Mouse (Mus musculus) heart, embryonic 15.5 days (tissue): ENCODE results near the gene Tmem130. TPM values are rescaled to one million over a fixed set of nuclear protein-coding genes. Genes with fewer than 3 reads are reported as not detected.
A peak's percentile ranks its signal among the peaks of the same experiment; 100 is the strongest.

Experiments used
- ATAC-seq: fragments of 200-750 bp; cut with Nextera tagmentation; replicated peaks from 2 replicates; pipeline ENCODE4 v1.8.0; 2017; ENCODE audit warnings: low read depth, moderate TSS enrichment; ENCODE audit not compliant: insufficient number of reproducible peaks, insufficient read depth, low FRiP score
- H3K27ac ChIP-seq: fragments of 300-500 bp; sonication (generic); 2 replicates; pipeline ENCODE4 v1.5.1; 2015; ENCODE audit warnings: mild to moderate bottlenecking, inconsistent platforms
- H3K27me3 ChIP-seq: fragments of 300-500 bp; sonication (generic); 2 replicates; pipeline ENCODE4 v1.6.1; 2015; ENCODE audit warnings: inconsistent platforms
- H3K36me3 ChIP-seq: fragments of 300-500 bp; sonication (generic); 2 replicates; pipeline ENCODE4 v1.6.1; 2015; ENCODE audit warnings: mild to moderate bottlenecking, inconsistent platforms
- H3K4me1 ChIP-seq: fragments of 300-500 bp; sonication (generic); replicated peaks from 2 replicates; pipeline ENCODE4 v1.6.1; 2015; ENCODE audit warnings: inconsistent platforms
- H3K4me2 ChIP-seq: fragments of 300-500 bp; sonication (generic); 2 replicates; pipeline ENCODE4 v1.6.1; 2015; ENCODE audit warnings: inconsistent platforms, mild to moderate bottlenecking, moderate library complexity
- H3K4me3 ChIP-seq: fragments of 300-500 bp; sonication (generic); 2 replicates; pipeline ENCODE4 v1.5.1; 2015; ENCODE audit warnings: mild to moderate bottlenecking, inconsistent platforms
- H3K9ac ChIP-seq: fragments of 300-500 bp; sonication (generic); 2 replicates; pipeline ENCODE4 v1.6.1; 2015; ENCODE audit warnings: mild to moderate bottlenecking, inconsistent platforms
- H3K9me3 ChIP-seq: fragments of 300-500 bp; sonication (generic); replicated peaks from 2 replicates; pipeline ENCODE4 v1.6.1; 2016; ENCODE audit warnings: inconsistent platforms
- WGBS: fragments of 180-500 bp; shearing (Covaris S2); methylation state at CpG from one replicate; pipeline ENCODE4 v1.1.7; 2015; ENCODE audit warnings: mixed read lengths; 5-methylcytosine and 5-hydroxymethylcytosine counted together
- polyA plus RNA-seq: library from polyadenylated mRNA; unstranded; fragments of >200 nt; fragmentation: Nextera tagmentation; extraction: Ambion mirVana; gene quantifications from 2 replicates; pipeline ENCODE4 v1.2.1, GENCODE M21; 2015

Gene Tmem130
- polyA plus RNA-seq, 1 experiment from 2014 or later: 0.74 TPM

GRCm38 (mm10) chr5:144695289-144696060 lies 66.1 kb downstream of the Tmem130 start:
- no peak overlapping the region for H3K27ac ChIP-seq
- no peaks in the 10 kb centered on the region for H3K36me3 ChIP-seq
- ATAC-seq: 0 out of 2 replicates have a peak, but pooled peaks have one; percentile 22
- WGBS: 66% methylated on average over 8 of the region's 8 CpGs
- H3K4me3 ChIP-seq: no peak overlapping the region
- no peak overlapping the region for H3K9ac ChIP-seq
- no peaks in the 10 kb centered on the region for H3K4me1 ChIP-seq
- no peaks in the 10 kb centered on the region for H3K9me3 ChIP-seq
- no peak overlapping the region for H3K4me2 ChIP-seq
- no peaks in the 10 kb centered on the region for H3K27me3 ChIP-seq

GRCm38 (mm10) chr5:144694161-144694560 lies 67.5 kb downstream of the Tmem130 start:
- WGBS: 77% methylated on average over 4 of the region's 4 CpGs
- Histone ChIP-seq H3K9me3 (no peaks in the 10 kb centered on the region), H3K36me3 (no peaks in the 10 kb centered on the region), H3K4me1 (no peaks in the 10 kb centered on the region), H3K4me3 (no peak overlapping the region), H3K27me3 (no peaks in the 10 kb centered on the region), H3K9ac (no peak overlapping the region), H3K27ac (no peak overlapping the region), H3K4me2 (no peak overlapping the region)
- no peak for ATAC-seq

- Histone ChIP-seq H3K27ac (no peak overlapping the region), H3K9me3 (no peaks in the 10 kb centered on the region), H3K27me3 (no peaks in the 10 kb centered on the region), H3K36me3 (no peaks in the 10 kb centered on the region), H3K4me1 (no peaks in the 10 kb centered on the region), H3K9ac (no peak overlapping the region), H3K4me3 (no peak overlapping the region), H3K4me2 (no peak overlapping the region)
- 59% methylated on average over 4 of the region's 4 CpGs for WGBS
- no peak for ATAC-seq
Measured at GRCm38 (mm10) chr5:144691421-144691820, 70.2 kb downstream of the Tmem130 start.

DNA sequence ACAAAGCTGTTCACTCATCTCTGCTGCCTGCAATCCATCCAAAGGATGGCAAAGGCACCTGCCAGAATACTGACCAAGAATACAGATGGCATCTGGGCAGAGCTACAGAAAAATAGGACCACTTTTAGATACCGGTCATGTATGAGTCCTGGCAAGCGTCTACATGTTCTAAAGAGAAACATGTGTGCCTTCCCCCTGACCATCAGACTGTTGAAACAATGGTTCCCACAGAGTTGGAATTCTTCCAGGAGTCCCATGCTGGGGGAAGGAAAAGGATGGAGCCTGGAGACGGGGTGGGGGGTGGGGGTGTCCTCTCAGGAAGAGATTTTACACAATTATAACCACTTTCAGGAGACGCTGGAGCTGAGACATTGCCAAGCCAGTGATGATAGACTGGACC lies 73.2 kb downstream of the Tmem130 start:
- H3K4me3 ChIP-seq: no peak overlapping the region
- no peak overlapping the region for H3K9ac ChIP-seq
- no peaks in the 10 kb centered on the region for H3K9me3 ChIP-seq
- no peak overlapping the region for H3K27ac ChIP-seq
- 37% methylated on average over 4 of the region's 4 CpGs for WGBS
- no peak overlapping the region for H3K4me2 ChIP-seq
- no peaks in the 10 kb centered on the region for H3K4me1 ChIP-seq
- no peak for ATAC-seq
- H3K36me3 ChIP-seq: no peaks in the 10 kb centered on the region
- H3K27me3 ChIP-seq: no peaks in the 10 kb centered on the region

Other genes starting within 250 kb of the Tmem130 start
- gene Nptx2, start 215.9 kb downstream of the Tmem130 start, polyA plus RNA-seq: 0.06 and 0.18 TPM in 2 replicates
- gene Trrap, start 5.9 kb upstream of the Tmem130 start, polyA plus RNA-seq: 41.2 and 49.4 TPM in 2 replicates
- gene Smurf1, start 204.0 kb upstream of the Tmem130 start, polyA plus RNA-seq: 11.3 and 13.8 TPM in 2 replicates